ENCODE assay signal across 9 mouse cellular contexts in the genomic region with DNA sequence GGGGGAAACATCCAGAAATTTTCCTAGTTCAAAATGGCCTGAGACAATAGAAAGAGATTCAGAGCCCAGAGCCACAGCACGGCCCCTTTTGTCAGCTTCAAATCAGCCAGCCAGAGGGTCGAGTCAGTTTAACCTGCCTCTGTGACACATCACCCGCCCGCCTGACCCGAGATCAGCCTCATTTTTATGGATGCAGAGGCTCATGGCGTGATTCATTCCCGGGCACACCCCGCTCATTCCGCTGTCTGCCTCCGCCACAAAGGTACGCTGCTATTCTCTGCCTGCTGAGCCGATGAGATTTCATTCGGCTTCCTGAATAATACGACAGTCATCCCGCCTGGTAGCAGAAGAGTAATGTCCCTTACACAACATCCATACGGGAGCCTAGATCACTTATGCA.
A peak's percentile ranks its signal among the peaks of the same experiment; 100 is the strongest.
DNase-seq lines count a peak whose midpoint lies in the region; ATAC-seq and TF ChIP-seq lines count a peak whose summit lies in the region.
"Had no signal": no experiment of that assay in that cellular context is flagged by ENCODE, and none has a peak within 500 bp of the region (broad histone marks: within the 10 kb centered on the region; RNA-seq: fewer than 3 reads in every experiment).

No protein-coding gene starts in this region.

- in situ Hi-C loops in ES-E14 (cut with MboI; ENCODE audit: low sequenced_read_pairs in 2 of 2, unreplicated experiment in 2 of 2), result no loop called here

- no peaks in the 10 kb centered on the region for H3K9me3 ChIP-seq in heart, embryonic 11.5 days (replicated peaks; ENCODE audit: control insufficient read depth, low read length)
- no peaks in the 10 kb centered on the region for H3K9me3 ChIP-seq in ES-E14 (ENCODE audit: control insufficient read depth, insufficient read depth, low read depth, low read length)
- no peaks in the 10 kb centered on the region for H3K9me3 ChIP-seq in forebrain, embryonic 10.5 days

- no peak for TF ChIP-seq EP300 in heart, adult 2 months (IDR thresholded peaks at IDR 0.05; ENCODE audit: insufficient read depth, low read depth, low read length)

- no peaks in the 10 kb centered on the region for H3K27me3 ChIP-seq in heart, embryonic 11.5 days (ENCODE audit: control insufficient read depth, insufficient read depth, low read length)
- H3K27me3 ChIP-seq in heart, adult 2 months (ENCODE audit: control insufficient read depth, insufficient read depth, low read length), result peaks cover 9% of the 10 kb centered on the region; the same call in 1 of the 2 replicates
- peaks cover 12% of the 10 kb centered on the region for H3K27me3 ChIP-seq in forebrain, embryonic 10.5 days (ENCODE audit: poor library complexity, severe bottlenecking)

- H3K9ac ChIP-seq in heart, embryonic 11.5 days (ENCODE audit: low read depth, low read length), result peak overlapping the region; percentile 66; the same call in 1 of the 2 replicates
- H3K9ac ChIP-seq in heart, adult 2 months (ENCODE audit: low read depth, low read length), result no peak overlapping the region
- H3K9ac ChIP-seq in ES-E14 (ENCODE audit: insufficient read depth, low read depth, low read length, poor library complexity, severe bottlenecking), result no peak overlapping the region; the same call in 1 of the 2 replicates

- no peaks in the 10 kb centered on the region for H3K36me3 ChIP-seq in heart, embryonic 11.5 days (ENCODE audit: control insufficient read depth, insufficient read depth, low read length)
- no peaks in the 10 kb centered on the region for H3K36me3 ChIP-seq in heart, adult 2 months (ENCODE audit: control insufficient read depth, insufficient read depth, low read length)
- H3K36me3 ChIP-seq in ES-E14 (ENCODE audit: control insufficient read depth, insufficient read depth, low read length, poor library complexity, severe bottlenecking), result no peaks in the 10 kb centered on the region
- no peaks in the 10 kb centered on the region for H3K36me3 ChIP-seq in forebrain, embryonic 10.5 days (replicated peaks)
- H3K36me3 ChIP-seq: G1E had no signal

- peak overlapping the region; percentile 32 for H3K4me3 ChIP-seq in heart, embryonic 11.5 days (ENCODE audit: low read depth, low read length)
- H3K4me3 ChIP-seq in heart, adult 2 months, result no peak overlapping the region
- peak overlapping the region; percentile 7 to 50; a peak in 2 of 4 replicates for H3K4me3 ChIP-seq in ES-E14 (ENCODE audit: insufficient read depth in 1 of 2, low read depth in 1 of 2, low read length in 2 of 2, poor library complexity in 1 of 2, severe bottlenecking in 1 of 2)
- peak overlapping the region; percentile 46 for H3K4me3 ChIP-seq in forebrain, embryonic 10.5 days

- intact Hi-C loops in heart, adult 2 months (cut with DNase I), result no loop called here
- intact Hi-C loops in left cerebral cortex, postnatal 14 days (cut with DNase I), result loop anchor here (5.0 kb wide), 1 partner anchor 56 kb away; no protein-coding TSS in a partner anchor

- peak overlapping the region; percentile 67 for H3K4me2 ChIP-seq in heart, embryonic 11.5 days

- peaks cover 3% of the 10 kb centered on the region; the same call in 1 of the 2 replicates for H3K4me1 ChIP-seq in heart, embryonic 11.5 days (ENCODE audit: control insufficient read depth, insufficient read depth, low read length)
- no peaks in the 10 kb centered on the region for H3K4me1 ChIP-seq in heart, adult 2 months (ENCODE audit: control insufficient read depth, insufficient read depth, low read length)
- H3K4me1 ChIP-seq in ES-E14 (ENCODE audit: control insufficient read depth in 2 of 2, insufficient read depth in 2 of 2, low read length in 2 of 2, poor library complexity in 1 of 2), result no peaks in the 10 kb centered on the region
- peaks cover 29% of the 10 kb centered on the region for H3K4me1 ChIP-seq in forebrain, embryonic 10.5 days

- ATAC-seq in heart, embryonic 11.5 days (replicated peaks; ENCODE audit: insufficient number of reproducible peaks, low FRiP score, low TSS enrichment), result no peak

- no peak for TF ChIP-seq CTCF in heart, adult 2 months (IDR thresholded peaks at IDR 0.05)

- no peak for TF ChIP-seq POLR2A in heart, adult 2 months (IDR thresholded peaks at IDR 0.05; ENCODE audit: insufficient read depth, low read depth, low read length)

- no peaks in the 10 kb centered on the region for H3K79me2 ChIP-seq in heart, adult 2 months (replicated peaks; ENCODE audit: control insufficient read depth, insufficient read depth, low read length)

- H3K27ac ChIP-seq in heart, embryonic 11.5 days (ENCODE audit: low read depth, low read length), result no peak overlapping the region
- no peak overlapping the region for H3K27ac ChIP-seq in heart, adult 2 months
- H3K27ac ChIP-seq in ES-E14 (ENCODE audit: insufficient read depth, low read depth, low read length, poor library complexity, severe bottlenecking), result no peak overlapping the region
- peak overlapping the region; percentile 81 for H3K27ac ChIP-seq in forebrain, embryonic 10.5 days

- no peak for DNase-seq in heart, adult 2 months
- peak; percentile 16 for DNase-seq in ES-E14 (ENCODE audit: low read depth, low spot score)
- DNase-seq in forebrain, embryonic 10.5 days (ENCODE audit: extremely low spot score, low spot score), result peak; percentile 55
- DNase-seq in left cerebral cortex, postnatal 14 days (ENCODE audit: low spot score in 2 of 2), result peak; percentile 22 to 40
- peak; percentile 66 for DNase-seq in retina, embryonic 14.5 days (ENCODE audit: low spot score)
- DNase-seq in ovary, postnatal 36 days (ENCODE audit: low spot score), result no peak
- DNase-seq in kidney, postnatal 36 days, result no peak

- 19% methylated on average over 16 of the region's 16 CpGs for WGBS in heart, embryonic 11.5 days (ENCODE audit: insufficient replicate concordance)
- WGBS in heart, adult 2 months, result 19% methylated on average over 16 of the region's 16 CpGs
- 15% methylated on average over 16 of the region's 16 CpGs for WGBS in forebrain, embryonic 10.5 days

TF ChIP-seq in ES-E14, 5 proteins besides CTCF, POLR2A, EP300 and RAD21:
- TF ChIP-seq ZC3H11A (IDR thresholded peaks at IDR 0.05; ENCODE audit: borderline replicate concordance, low read depth, low read length) (no peak), MAFK (IDR thresholded peaks at IDR 0.05; ENCODE audit: insufficient read depth, low read depth, low read length) (no peak), CHD2 (IDR thresholded peaks at IDR 0.05; ENCODE audit: low read depth, low read length) (no peak)

Comparison
In these comparisons a context has a peak if more than half of its experiments do, and no peak if none do; other contexts are left out.
1. DNase-seq: peak in ES-E14 (single experiment), forebrain, embryonic 10.5 days (single experiment), left cerebral cortex, postnatal 14 days (2 of 2) and retina, embryonic 14.5 days (single experiment); none in heart, adult 2 months (0 of 2), ovary, postnatal 36 days (single experiment) and kidney, postnatal 36 days (0 of 2).